Mouse (Mus musculus) liver, embryonic 14.5 days (tissue): ENCODE measurements around the gene Hmgb1.

Source experiments
- CTCF ChIP-seq: IDR thresholded peaks from 2 replicates; pipeline ENCODE4 v1.5.1; 2016; ENCODE audit warnings: antibody characterized with exemption, low read depth, control low read depth
- EP300 ChIP-seq: IDR thresholded peaks from 2 replicates; pipeline ENCODE4 v1.6.1; 2016; ENCODE audit warnings: antibody characterized with exemption, low read depth

- TF ChIP-seq CTCF: no peak
- no peak for TF ChIP-seq EP300
Observed at GRCm38 (mm10) chr5:149007295-149007646, 177.0 kb downstream of the Hmgb1 start.
